Mouse (Mus musculus) MEL (cell line): ENCODE results near the gene Gm11549.

Experiments used
- CTCF ChIP-seq, 3 experiments: IDR thresholded peaks in 2 of 3; conservative IDR thresholded peaks in 1 of 3; 2 replicates each; pipeline ENCODE4 v1.5.1; 2011 to 2012; ENCODE audit warnings: low read length in 3 of 3, low read depth in 2 of 3, mild to moderate bottlenecking in 2 of 3, improper control_type of control experiment in 1 of 3, inconsistent platforms in 1 of 3, mixed read lengths in 1 of 3, moderate library complexity in 1 of 3; ENCODE audit not compliant: control insufficient read depth in 1 of 3, insufficient read depth in 1 of 3, poor library complexity in 1 of 3, severe bottlenecking in 1 of 3
- E2F4 ChIP-seq: IDR thresholded peaks from 2 replicates; pipeline ENCODE4 v1.6.1; 2011; ENCODE audit warnings: low read depth, low read length, improper control_type of control experiment, borderline replicate concordance
- EP300 ChIP-seq, 2 experiments: IDR thresholded peaks; 2 replicates each; pipeline ENCODE4 v1.6.1; 2011; ENCODE audit warnings: improper control_type of control experiment in 2 of 2, low read length in 2 of 2, low read depth in 1 of 2, mild to moderate bottlenecking in 1 of 2
- HCFC1 ChIP-seq: IDR thresholded peaks from 2 replicates; pipeline ENCODE4 v1.6.1; 2012; ENCODE audit warnings: low read depth, mild to moderate bottlenecking, inconsistent platforms, low read length, improper control_type of control experiment, moderate library complexity
- JUND ChIP-seq: IDR thresholded peaks from 2 replicates; pipeline ENCODE4 v1.6.1; 2011; ENCODE audit warnings: low read depth, mild to moderate bottlenecking, improper control_type of control experiment, low read length
- MAFK ChIP-seq: IDR thresholded peaks from 2 replicates; pipeline ENCODE4 v1.6.1; 2011; ENCODE audit warnings: low read depth, mild to moderate bottlenecking, low read length, improper control_type of control experiment, borderline replicate concordance
- MYC ChIP-seq: IDR thresholded peaks from 2 replicates; pipeline ENCODE4 v1.6.1; 2011; ENCODE audit warnings: low read depth, mild to moderate bottlenecking, low read length, improper control_type of control experiment, moderate library complexity
- NELFE ChIP-seq: IDR thresholded peaks from 2 replicates; pipeline ENCODE4 v1.6.1; 2011; ENCODE audit warnings: low read depth, low read length, improper control_type of control experiment
- NRF1 ChIP-seq: IDR thresholded peaks from 2 replicates; pipeline ENCODE4 v1.6.1; 2014; ENCODE audit warnings: low read depth, mild to moderate bottlenecking, inconsistent platforms, low read length, improper control_type of control experiment, moderate library complexity; ENCODE audit not compliant: poor library complexity, insufficient read depth, severe bottlenecking
- POLR2A ChIP-seq, 2 experiments: IDR thresholded peaks; 2 replicates each; pipeline ENCODE4 v1.6.1; 2011 to 2012; ENCODE audit warnings: low read length in 2 of 2, mild to moderate bottlenecking in 2 of 2, control low read depth in 1 of 2, improper control_type of control experiment in 1 of 2, low read depth in 1 of 2, moderate library complexity in 1 of 2; ENCODE audit not compliant: control insufficient read depth in 1 of 2, insufficient read depth in 1 of 2, poor library complexity in 1 of 2
- RAD21 ChIP-seq: IDR thresholded peaks from 2 replicates; pipeline ENCODE4 v1.6.1; 2011; ENCODE audit warnings: mild to moderate bottlenecking, low read depth, low read length, improper control_type of control experiment
- USF1 ChIP-seq: IDR thresholded peaks from 2 replicates; pipeline ENCODE4 v1.6.1; 2014; ENCODE audit warnings: low read depth, mild to moderate bottlenecking, inconsistent platforms, low read length, improper control_type of control experiment, moderate library complexity
- ZMIZ1 ChIP-seq: IDR thresholded peaks from 2 replicates; pipeline ENCODE4 v1.6.1; 2012; ENCODE audit warnings: low read depth, mild to moderate bottlenecking, inconsistent platforms, low read length, improper control_type of control experiment, moderate library complexity

- TF ChIP-seq CTCF (IDR thresholded peaks at IDR 0.05 in 2 of 3, conservative IDR thresholded peaks at IDR 0.05 in 1 of 3; ENCODE audit: control insufficient read depth in 1 of 3, insufficient read depth in 1 of 3, low read depth in 2 of 3, low read length in 3 of 3, poor library complexity in 1 of 3, severe bottlenecking in 1 of 3) (no peak), POLR2A (IDR thresholded peaks at IDR 0.05; ENCODE audit: control insufficient read depth in 1 of 2, insufficient read depth in 1 of 2, low read depth in 1 of 2, low read length in 2 of 2, poor library complexity in 1 of 2) (no peak), NRF1 (no peak), HCFC1 (no peak), MYC (no peak), E2F4 (no peak), NELFE (no peak), ZMIZ1 (no peak), JUND (no peak), USF1 (no peak), MAFK (no peak), EP300 (IDR thresholded peaks at IDR 0.05; ENCODE audit: low read depth in 1 of 2, low read length in 2 of 2) (no peak), RAD21 (no peak)
These were observed 38.7 kb downstream of the Gm11549 start for GRCm38 (mm10) chr3:36482940-36483339.
